Mouse (Mus musculus): ENCODE measurements around the gene Gdpgp1. TPM values are rescaled to one million over a fixed set of nuclear protein-coding genes. Genes with fewer than 3 reads are reported as not detected.
A peak's percentile ranks its signal among the peaks of the same experiment; 100 is the strongest.

The Gdpgp1 gene
- polyA plus RNA-seq, 1 experiment from 2014 or later = 1.6 TPM

DNA sequence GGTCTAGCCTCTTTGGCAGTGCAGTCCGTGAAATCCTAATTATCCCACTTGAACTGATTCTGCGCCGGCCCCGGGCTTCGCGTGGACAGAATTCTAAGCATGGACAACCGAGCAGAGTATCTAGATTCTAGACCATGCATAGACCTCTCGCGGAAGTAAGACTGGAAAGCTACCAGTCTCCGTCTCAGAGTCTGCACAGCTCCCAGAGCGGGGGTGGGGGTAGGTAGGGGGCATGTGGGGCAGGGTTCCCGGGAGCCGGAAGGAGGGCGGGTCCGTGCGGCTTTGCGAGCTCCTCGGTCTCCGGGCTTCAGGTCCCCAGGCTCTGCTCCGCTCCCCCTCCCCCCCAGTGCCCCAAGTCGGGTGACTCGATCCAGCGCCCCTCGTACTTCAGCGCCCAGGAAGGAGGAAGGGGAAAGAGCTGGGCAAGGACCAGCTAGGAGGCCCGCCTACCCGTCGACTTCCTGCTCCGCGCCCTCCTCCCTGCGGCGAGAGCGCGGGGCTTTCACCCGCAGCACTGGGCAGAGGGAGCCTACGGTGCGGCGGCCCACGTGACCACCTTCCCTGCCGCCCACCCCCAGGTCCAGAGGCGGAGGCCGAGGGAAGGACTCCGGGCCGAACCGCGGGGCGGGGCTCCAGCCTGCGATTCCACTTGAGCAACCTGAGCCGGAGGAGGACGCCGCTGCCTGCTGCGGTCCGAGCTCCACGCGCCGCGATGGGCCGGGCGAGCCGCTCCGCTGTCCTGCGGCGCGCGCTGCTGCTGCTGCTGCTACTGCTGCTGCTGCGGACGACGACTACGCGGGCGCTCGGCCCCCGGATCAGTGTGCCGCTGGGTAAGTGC is 34.5 kb upstream of the Gdpgp1 start:
- TF ChIP-seq CTCF (IDR thresholded peaks at IDR 0.05; ENCODE audit: low read depth) (no peak), EP300 (IDR thresholded peaks at IDR 0.05; ENCODE audit: low read depth) (no peak)
- H3K27me3 ChIP-seq (ENCODE audit: insufficient read depth, low read length) = no peaks in the 10 kb centered on the region
- peaks cover 71% of the 10 kb centered on the region for H3K4me1 ChIP-seq (ENCODE audit: insufficient read depth)
- under 1% methylated on average over 44 of the region's 74 CpGs for WGBS (ENCODE audit: insufficient replicate concordance)
- DNase-seq (peak; percentile 86), ATAC-seq (peak; percentile 72)
- H3K9me3 ChIP-seq (ENCODE audit: low read length) = no peaks in the 10 kb centered on the region
- H3K4me2 ChIP-seq (ENCODE audit: low read depth, low read length) = peak overlapping the region; percentile 90
- H3K9ac ChIP-seq (replicated peaks) = peak overlapping the region; percentile 90
- peaks cover 15% of the 10 kb centered on the region for H3K36me3 ChIP-seq (replicated peaks; ENCODE audit: insufficient read depth, low read length)
- H3K4me3 ChIP-seq (ENCODE audit: low read depth, low read length) = peak overlapping the region; percentile 87
- peak overlapping the region; percentile 93 for H3K27ac ChIP-seq (ENCODE audit: low read depth)

DNA sequence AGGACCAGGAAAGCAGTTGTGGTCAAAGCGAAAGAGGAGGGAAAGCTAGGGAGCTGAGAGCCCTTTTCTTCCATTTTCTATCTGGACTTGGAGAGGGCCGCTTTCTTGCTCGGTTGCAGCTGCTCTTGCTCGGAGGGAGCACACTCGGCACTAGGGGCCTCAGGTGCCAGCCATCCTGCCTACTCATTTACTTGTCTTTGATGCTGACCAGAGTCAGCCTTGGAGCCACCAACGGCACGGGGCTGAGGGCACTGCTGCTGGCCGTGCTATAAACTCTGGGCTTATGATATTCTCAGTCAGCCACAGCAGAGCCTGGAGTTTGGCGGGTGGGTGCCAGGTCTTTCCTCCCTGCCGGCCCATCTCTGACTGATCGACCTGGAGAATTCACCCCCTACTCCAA is 33.8 kb upstream of the Gdpgp1 start:
- peak overlapping the region; percentile 90 for H3K9ac ChIP-seq (replicated peaks)

DNA sequence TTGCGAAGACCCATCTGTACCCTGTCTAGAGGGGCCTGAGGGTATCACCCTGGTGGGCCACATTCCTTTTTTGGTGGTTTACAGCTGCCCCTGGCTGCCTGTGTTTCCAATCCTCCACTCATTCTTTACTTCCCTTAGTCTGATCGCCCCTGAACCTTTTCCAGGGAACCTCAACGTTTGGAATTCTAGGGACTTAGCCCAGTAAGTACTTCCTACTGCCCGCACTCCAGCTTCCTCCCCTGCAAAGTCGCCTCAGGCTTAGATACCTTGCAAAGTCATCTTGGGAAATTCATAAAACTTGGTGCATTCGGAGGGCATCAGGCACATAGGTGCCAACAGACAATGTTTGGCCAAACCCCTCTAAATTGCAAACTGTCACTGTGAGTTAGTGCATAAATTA is 33.4 kb upstream of the Gdpgp1 start:
- ATAC-seq = no peak
- H3K27ac ChIP-seq (ENCODE audit: low read depth) = peak overlapping the region; percentile 93
- peak overlapping the region; percentile 90 for H3K4me2 ChIP-seq (ENCODE audit: low read depth, low read length)
- 24% methylated on average over 6 of the region's 6 CpGs for WGBS (ENCODE audit: insufficient replicate concordance)
- H3K4me1 ChIP-seq (ENCODE audit: insufficient read depth) = peaks cover 73% of the 10 kb centered on the region
- no peaks in the 10 kb centered on the region for H3K9me3 ChIP-seq (ENCODE audit: low read length)
- TF ChIP-seq CTCF (IDR thresholded peaks at IDR 0.05; ENCODE audit: low read depth) (no peak), EP300 (IDR thresholded peaks at IDR 0.05; ENCODE audit: low read depth) (no peak)
- H3K4me3 ChIP-seq (ENCODE audit: low read depth, low read length) = peak overlapping the region; percentile 87
- H3K9ac ChIP-seq (replicated peaks) = peak overlapping the region; percentile 90
- no peaks in the 10 kb centered on the region for H3K27me3 ChIP-seq (ENCODE audit: insufficient read depth, low read length)
- peaks cover 16% of the 10 kb centered on the region for H3K36me3 ChIP-seq (replicated peaks; ENCODE audit: insufficient read depth, low read length)
- DNase-seq = no peak

More for the DNA sequence above, 33.8 kb upstream of the Gdpgp1 start:
- DNase-seq (peak; percentile 49), ATAC-seq (peak; percentile 19)
- WGBS (ENCODE audit: insufficient replicate concordance) = under 1% methylated on average over 11 of the region's 11 CpGs
- Histone ChIP-seq H3K4me2 (ENCODE audit: low read depth, low read length) (peak overlapping the region; percentile 90), H3K4me3 (ENCODE audit: low read depth, low read length) (peak overlapping the region; percentile 87), H3K36me3 (replicated peaks; ENCODE audit: insufficient read depth, low read length) (peaks cover 16% of the 10 kb centered on the region), H3K27me3 (ENCODE audit: insufficient read depth, low read length) (no peaks in the 10 kb centered on the region), H3K9me3 (ENCODE audit: low read length) (no peaks in the 10 kb centered on the region), H3K4me1 (ENCODE audit: insufficient read depth) (peaks cover 73% of the 10 kb centered on the region), H3K27ac (ENCODE audit: low read depth) (peak overlapping the region; percentile 93)
- no peak for TF ChIP-seq CTCF (IDR thresholded peaks at IDR 0.05; ENCODE audit: low read depth)
- TF ChIP-seq EP300 (IDR thresholded peaks at IDR 0.05; ENCODE audit: low read depth) = no peak

DNA sequence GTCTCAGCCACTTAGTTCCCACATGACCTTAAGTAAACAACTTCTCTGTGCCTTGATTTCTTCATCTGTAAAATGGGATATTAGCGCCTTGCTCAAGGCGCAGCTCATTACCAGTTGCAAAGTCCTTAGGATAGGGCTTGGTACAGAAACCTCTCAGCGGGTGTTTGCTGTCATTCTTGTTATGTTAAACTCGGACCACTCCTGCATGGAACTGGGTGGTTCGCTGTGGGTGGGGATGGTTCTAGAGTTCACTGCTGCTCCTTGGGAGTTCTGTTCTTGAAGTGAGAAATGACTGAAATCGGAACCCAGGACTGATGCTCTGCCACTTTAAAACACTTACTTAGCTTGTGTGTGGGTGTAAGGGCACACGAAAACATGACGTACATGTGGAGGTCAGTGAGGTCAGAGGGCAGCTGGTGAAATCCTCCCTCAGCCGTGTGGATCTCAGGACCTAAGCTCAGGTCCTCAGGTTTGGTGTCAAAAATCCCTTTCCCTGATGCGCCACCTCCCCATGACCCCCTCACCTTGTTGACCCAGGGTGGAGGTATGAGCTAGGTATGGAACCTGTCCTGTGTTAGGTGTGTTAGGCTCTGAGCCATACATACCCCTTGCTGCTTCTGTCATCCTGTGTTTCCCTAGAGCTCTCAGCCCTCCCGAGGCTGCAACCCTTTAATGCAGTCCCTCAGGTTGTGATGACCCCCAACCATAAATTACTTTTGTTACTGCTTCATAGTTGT is 32.6 kb upstream of the Gdpgp1 start:
- WGBS (ENCODE audit: insufficient replicate concordance) = 59% methylated on average over 11 of the region's 11 CpGs
- peak overlapping the region; percentile 87 for H3K4me3 ChIP-seq (ENCODE audit: low read depth, low read length)
- H3K4me1 ChIP-seq (ENCODE audit: insufficient read depth) = peaks cover 77% of the 10 kb centered on the region

DNA sequence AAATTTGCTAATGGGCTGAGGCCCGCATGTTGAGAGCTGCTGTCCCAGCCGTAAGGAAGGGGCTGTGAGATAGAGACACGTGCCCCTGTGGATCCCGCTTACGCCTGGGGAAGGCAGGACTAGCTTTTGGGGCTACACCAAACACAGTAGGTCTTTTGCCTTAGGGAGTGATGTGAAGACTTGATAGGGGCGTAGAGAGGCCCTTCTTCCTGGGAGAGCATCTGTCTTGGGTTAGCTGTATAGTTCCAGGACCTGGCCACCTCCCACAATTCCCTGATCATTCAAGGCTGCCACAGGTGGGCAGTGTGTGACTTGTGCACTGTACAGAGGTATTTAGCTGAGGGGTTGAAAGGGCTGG is 32.1 kb upstream of the Gdpgp1 start:
- Histone ChIP-seq H3K4me2 (ENCODE audit: low read depth, low read length) (peak overlapping the region; percentile 90), H3K9ac (replicated peaks) (peak overlapping the region; percentile 90), H3K9me3 (ENCODE audit: low read length) (no peaks in the 10 kb centered on the region), H3K27me3 (ENCODE audit: insufficient read depth, low read length) (no peaks in the 10 kb centered on the region), H3K36me3 (replicated peaks; ENCODE audit: insufficient read depth, low read length) (peaks cover 16% of the 10 kb centered on the region), H3K4me3 (ENCODE audit: low read depth, low read length) (peak overlapping the region; percentile 87), H3K27ac (ENCODE audit: low read depth) (0 out of 2 replicates have a peak overlapping the region, but pooled peaks have one; percentile 9), H3K4me1 (ENCODE audit: insufficient read depth) (peaks cover 74% of the 10 kb centered on the region)
- WGBS (ENCODE audit: insufficient replicate concordance) = 70% methylated on average over 6 of the region's 6 CpGs
- TF ChIP-seq CTCF (IDR thresholded peaks at IDR 0.05; ENCODE audit: low read depth) (peak; percentile 37; the same call in 1 of the 2 replicates), EP300 (IDR thresholded peaks at IDR 0.05; ENCODE audit: low read depth) (no peak)
- ATAC-seq = no peak
- no peak for DNase-seq

More for the DNA sequence above, 32.6 kb upstream of the Gdpgp1 start:
- Histone ChIP-seq H3K9me3 (ENCODE audit: low read length) (no peaks in the 10 kb centered on the region), H3K36me3 (replicated peaks; ENCODE audit: insufficient read depth, low read length) (peaks cover 16% of the 10 kb centered on the region), H3K9ac (replicated peaks) (peak overlapping the region; percentile 90), H3K27me3 (ENCODE audit: insufficient read depth, low read length) (no peaks in the 10 kb centered on the region), H3K4me2 (ENCODE audit: low read depth, low read length) (peak overlapping the region; percentile 90), H3K27ac (ENCODE audit: low read depth) (peak overlapping the region; percentile 93; the same call in 1 of the 2 replicates)
- no peak for TF ChIP-seq EP300 (IDR thresholded peaks at IDR 0.05; ENCODE audit: low read depth)
- TF ChIP-seq CTCF (IDR thresholded peaks at IDR 0.05; ENCODE audit: low read depth) = no peak
- DNase-seq = no peak
- ATAC-seq = no peak

All from liver, postnatal 0 days (tissue).